Mouse (Mus musculus) gastrocnemius, postnatal 4 days (tissue): Measurements from ENCODE around the gene Pip4k2c. TPM values are rescaled to one million over a fixed set of nuclear protein-coding genes. Genes with fewer than 3 reads are reported as not detected.
A peak's percentile ranks its signal among the peaks of the same experiment; 100 is the strongest.

ENCODE experiments used
- DNase-seq, 2 experiments: peaks; one replicate each; pipeline ENCODE4 v3.0.0; 2021 to 2022; ENCODE audit warnings: low spot score in 2 of 2, mixed read lengths in 2 of 2
- long read RNA-seq, 2 experiments: library from polyadenylated mRNA; stranded (forward); transcript quantifications; one replicate each; pipeline ENCODE4 v2.0.0; 2021
- total RNA-seq, 2 experiments: library from RNA; stranded (reverse); gene quantifications; 2 replicates each; pipeline ENCODE4 v1.2.3; 2021

The Pip4k2c gene
- total RNA-seq, result 10 to 100 TPM; 11.5 to 12.7 TPM
- long read RNA-seq, experiment 1, transcript Pip4k2c-201 (10 exons, 3,307 nt), result major isoform, 16 of 29 reads
- long read RNA-seq, experiment 1, partial matches to known transcripts, result 4 of 29 reads
- long read RNA-seq, experiment 1, other reads (novel, unspliced or antisense), result 9 of 29 reads
- long read RNA-seq, experiment 2, transcript Pip4k2c-201 (10 exons, 3,307 nt), result major isoform, 11 of 31 reads
- long read RNA-seq, experiment 2, partial matches to known transcripts, result 1 of 31 reads
- long read RNA-seq, experiment 2, other reads (novel, unspliced or antisense), result 19 of 31 reads

DNA sequence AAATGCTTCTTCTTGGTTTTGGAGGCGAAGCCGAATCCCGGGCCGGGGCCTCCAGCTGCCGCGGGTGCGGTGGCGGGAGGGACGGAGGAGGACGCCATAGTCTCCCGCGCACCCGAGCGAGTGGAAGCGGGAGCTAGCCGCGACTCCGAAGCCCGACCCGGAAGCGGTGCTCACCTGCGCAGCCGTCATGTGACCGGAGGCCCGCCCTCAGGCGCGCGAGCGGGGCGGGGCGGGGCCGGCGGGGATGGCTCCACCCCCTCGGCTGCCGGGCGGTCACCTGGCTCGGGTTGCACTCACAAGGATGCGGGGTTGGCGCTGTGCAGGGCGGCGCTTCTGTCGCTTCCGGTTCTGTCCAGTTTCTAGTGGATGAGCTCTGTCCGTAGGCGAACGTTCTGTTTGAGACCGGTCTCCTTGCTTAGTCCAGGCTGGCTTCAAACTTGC is at the start of gene Pip4k2c:
Gene Pip4k2c, minus strand, starts transcription at position 172 of the 441 bp plus-strand sequence.
- DNase-seq, result peak; percentile 79 to 83

- no peak for DNase-seq
Observed at GRCm38 (mm10) chr10:127258489-127258888, 47.1 kb upstream of the Pip4k2c start.

DNA sequence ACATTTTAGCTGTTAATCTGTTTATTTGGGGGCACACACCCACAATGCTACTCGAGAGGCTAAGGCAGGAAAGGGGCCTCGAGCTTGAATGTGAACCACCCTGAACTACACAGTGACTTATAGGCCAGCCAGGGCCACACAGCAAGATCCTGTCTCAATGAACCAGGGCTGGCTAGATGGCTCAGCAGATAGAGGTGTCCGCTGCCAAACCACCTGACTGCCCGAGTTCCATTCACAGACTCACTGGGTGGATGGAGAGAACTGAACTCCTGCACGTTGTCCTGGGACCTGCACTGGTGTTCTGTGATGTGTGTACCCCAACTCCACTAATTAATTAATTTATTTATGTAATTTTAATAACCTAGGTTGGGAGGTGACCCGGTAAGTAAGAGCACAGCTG is 46.4 kb upstream of the Pip4k2c start:
- DNase-seq, result no peak

DNA sequence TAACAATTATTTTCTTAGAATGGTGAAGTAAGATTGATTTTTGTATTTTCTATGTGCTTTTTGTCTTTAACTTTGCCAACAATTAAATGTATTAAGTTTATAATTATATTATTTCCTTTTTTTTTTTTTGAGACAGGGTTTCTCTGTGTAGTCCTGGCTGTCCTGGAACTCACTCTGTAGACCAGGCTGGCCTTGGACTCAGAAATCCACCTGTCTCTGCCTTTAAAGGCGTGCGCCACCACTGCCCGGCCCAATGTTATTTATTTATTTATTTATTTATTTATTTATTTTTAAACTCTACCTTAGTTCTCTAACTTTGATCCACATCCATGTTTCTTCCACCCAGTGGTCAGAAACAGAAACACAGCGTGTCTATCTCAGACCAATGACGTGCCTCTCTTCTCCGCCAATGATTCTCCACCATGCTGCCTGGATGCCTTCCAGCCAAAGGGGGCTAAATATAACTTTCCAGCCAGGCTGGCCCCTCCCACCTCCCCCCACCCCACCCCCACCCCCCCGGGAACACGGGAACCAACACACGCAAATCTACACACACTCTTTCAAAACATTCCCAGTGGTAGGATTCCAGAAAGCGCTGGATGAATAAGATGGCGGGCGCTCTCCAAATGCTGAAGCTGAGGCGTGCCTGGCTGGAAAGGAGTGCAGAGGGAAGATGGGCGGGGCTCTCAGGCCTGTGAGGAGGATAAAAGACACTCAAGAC is 44.4 kb upstream of the Pip4k2c start:
- DNase-seq, result peak in 1 of 2 experiments; percentile 67

DNA sequence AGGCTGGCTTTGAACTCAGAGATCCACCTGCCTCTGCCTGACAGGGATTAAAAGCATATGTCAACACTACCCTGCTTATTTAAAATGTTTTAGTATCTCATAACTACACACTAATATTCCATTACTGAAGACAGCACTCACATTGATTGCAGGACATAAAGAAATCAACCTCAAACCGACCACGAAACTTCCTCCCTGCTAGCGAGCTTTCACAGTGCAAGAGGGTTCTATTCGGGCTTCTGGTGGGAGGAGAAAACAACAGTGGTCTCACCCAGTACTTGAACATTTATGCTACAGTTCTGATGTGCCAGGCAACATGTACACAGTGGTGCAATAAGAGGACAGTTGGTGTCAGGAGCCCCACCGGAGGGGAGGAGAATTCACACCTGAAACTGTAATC is 39.4 kb upstream of the Pip4k2c start:
- no peak for DNase-seq

GRCm38 (mm10) chr10:127238241-127238824 is 26.9 kb upstream of the Pip4k2c start:
- no peak for DNase-seq

- DNase-seq, result no peak
Observed at GRCm38 (mm10) chr10:127236541-127236940, 25.2 kb upstream of the Pip4k2c start.

GRCm38 (mm10) chr10:127233141-127233540 is 21.8 kb upstream of the Pip4k2c start:
- DNase-seq, result no peak

- no peak for DNase-seq
Observed at GRCm38 (mm10) chr10:127231741-127232140, 20.4 kb upstream of the Pip4k2c start.

DNA sequence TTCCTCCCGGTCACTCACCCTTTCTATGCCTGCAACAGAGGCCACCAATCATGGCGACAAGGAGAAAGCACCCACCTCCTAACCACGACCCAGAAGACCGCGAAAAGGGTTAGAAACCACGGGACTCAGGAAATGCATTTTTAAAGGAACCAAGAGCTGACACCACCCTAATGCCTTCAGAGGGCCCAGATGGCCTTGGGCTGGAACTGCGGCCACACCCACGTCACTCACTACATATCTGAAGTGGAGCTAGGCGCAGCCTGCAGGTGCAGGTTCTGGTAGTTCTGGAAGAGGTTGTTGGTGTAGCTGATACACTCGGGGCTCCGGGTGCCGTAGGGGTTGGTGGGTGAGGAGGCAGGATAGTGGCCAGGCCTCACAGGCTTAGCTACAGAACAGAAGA is 19.3 kb upstream of the Pip4k2c start:
- no peak for DNase-seq

DNA sequence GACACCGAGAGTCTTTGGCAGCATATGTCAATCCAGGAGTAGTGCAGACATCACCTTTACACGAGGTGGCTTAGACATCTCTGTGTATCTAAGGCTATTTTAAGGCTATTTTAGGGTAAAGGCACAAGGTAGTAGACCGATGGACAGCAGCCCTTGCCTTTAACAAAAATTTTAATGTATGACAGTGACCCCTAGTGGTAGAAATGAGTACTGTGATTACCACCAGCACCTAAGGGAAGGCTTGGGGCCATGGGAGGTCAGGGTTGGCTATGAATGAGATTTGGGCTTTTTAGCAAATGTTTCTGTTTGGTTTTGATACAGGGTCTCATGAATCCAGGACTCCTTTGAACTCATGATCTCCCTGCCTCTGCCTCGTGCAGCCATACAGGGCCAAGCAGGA is 17.5 kb upstream of the Pip4k2c start:
- no peak for DNase-seq

DNA sequence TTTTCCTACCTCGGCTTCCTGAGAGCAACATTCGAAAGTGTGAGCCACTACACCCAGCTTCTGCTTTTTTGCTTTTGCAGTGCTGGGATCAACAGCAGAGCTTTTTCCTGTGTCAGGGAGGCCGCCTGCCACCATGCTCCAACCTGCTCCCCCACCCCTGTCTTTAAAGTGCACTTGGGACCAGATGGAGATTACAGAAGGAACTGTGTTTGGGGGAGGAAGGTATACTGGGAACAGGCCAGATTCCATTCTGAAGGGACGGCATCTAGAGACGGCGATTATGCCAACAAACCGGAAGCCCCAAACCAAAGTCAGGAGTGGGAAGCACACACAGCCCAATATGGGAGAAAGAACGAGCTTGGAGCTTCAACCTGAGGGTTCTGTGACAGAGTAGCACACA is 15.8 kb upstream of the Pip4k2c start:
- no peak for DNase-seq

DNA sequence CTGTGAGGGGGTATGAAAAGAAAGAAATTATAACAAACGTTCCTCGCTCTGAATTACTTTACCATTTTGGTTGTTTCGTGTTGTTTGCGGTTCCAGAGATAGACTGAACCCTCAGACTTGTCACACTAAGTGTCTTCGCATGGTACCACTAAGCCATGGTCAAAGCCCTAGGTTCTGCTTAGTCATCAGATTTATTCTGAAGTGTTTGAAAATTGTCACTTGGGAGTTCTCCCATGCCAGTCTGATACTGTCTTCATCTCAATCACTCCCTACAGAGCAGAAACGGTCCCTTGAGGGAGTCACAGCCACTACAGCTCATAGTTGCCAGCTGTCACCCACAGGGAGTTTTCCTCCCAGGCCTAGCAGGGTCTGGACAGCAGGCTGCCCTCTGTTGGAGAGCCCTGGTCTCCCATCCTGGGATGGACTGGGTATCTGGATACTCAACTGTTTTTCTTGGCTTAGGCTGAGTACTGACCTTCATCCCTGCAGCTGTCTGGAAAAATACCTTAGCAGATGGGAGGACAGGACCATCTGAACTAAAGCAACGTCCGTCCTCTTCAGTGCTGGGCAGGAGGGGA is 15.0 kb upstream of the Pip4k2c start:
- no peak for DNase-seq

- no peak for DNase-seq
Observed at GRCm38 (mm10) chr10:127225732-127226131, 14.3 kb upstream of the Pip4k2c start.

DNA sequence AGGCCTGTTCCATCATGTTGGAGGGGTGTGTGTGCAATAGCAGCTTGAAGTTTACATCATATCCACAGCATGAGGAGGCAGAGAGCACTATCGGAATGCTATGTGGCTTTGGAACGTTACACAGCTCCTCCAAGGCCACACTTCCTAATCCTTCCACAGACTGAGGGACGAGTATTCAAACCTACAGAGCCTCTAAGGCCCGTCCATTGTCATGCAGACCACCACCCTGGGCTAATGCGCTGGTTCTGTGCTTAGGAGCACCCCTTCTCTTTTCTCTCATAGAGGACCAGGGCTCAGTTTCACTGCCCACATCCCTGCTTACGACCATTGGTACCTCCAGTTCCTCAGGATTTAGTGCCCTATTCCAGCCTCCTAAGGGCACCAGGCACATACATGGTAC is 13.8 kb upstream of the Pip4k2c start:
- DNase-seq, result no peak

DNA sequence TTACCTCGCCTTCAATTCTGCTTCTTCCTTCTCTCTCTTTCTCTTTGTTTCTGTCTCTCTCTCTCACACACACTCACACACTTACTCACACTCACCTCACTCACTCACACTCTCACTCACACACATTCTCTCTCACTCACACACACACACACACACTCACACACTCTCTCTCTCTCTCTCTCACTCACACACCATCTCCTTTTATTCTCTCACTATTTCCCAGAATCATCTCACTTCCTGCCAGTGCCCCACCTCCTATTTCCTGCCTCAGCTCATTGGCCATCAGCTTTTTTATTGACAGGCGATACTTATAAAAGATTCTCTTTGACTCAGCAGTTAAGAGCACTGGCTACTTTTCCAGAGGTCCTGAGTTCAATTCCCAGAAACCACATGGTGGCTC is 7.0 kb upstream of the Pip4k2c start:
- DNase-seq, result no peak

DNA sequence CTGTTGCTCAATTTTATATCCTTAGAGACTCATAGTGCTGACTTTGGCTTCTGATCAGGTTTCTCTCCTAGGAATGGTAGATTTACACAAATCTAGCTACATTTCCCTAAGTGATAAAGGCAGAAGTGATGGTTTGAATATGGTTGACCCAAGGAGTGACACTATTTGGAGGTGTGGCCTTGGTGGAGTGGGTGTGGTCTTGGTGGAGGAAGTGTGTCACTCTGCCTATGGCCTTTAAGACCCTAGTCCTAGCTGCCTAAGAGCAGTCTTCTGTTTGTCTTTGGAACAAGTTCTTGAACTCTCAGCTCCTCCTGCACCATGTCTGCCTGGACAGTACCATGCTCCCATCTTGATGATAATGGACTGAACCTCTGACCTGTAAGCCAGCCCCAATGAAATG is 5.8 kb upstream of the Pip4k2c start:
- DNase-seq, result no peak

DNA sequence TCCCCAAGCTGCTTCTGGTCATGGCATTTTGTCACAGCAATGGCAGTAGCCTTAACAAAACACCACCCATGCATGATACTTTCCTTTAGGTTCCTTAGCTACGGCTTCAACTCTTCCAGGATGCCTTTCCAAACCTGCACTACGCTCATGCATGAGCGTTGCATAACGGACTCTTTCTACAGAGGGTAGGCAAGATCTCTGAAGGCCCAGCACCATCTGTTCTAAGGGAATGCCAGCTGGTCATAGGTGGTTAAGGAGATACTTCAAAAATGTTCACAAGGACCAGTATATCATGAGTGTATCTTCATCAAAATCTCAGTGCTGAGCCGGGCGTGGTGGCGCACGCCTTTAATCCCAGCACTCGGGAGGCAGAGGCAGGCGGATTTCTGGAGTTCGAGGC is 5.1 kb upstream of the Pip4k2c start:
- no peak for DNase-seq

DNA sequence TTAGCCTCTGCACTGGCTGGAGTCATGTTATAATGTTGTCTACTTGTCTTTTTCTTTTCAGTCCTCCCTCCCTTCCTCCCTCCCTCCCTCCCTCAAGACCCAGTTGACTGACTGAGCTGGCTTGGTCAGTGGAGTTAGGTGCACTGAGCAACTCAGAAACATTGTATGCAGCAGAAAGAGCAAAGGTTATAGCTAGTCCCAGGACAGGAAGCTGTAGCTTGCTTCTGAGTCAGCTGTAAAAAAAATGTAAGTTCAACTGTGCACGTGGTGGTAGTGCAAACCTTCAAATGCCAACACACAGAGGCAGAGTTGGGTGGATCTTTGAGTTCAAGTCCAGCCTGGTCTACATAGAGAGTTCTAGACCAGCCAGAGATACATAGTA is 3.0 kb upstream of the Pip4k2c start:
- no peak for DNase-seq

GRCm38 (mm10) chr10:127213704-127214421 is 2.5 kb upstream of the Pip4k2c start:
- no peak for DNase-seq

GRCm38 (mm10) chr10:127213272-127213671 is 1.9 kb upstream of the Pip4k2c start:
- DNase-seq, result no peak
